Mouse (Mus musculus): Measurements from ENCODE around the gene Rab42. TPM values are rescaled to one million over a fixed set of nuclear protein-coding genes. Genes with fewer than 3 reads are reported as not detected.

The Rab42 gene
- polyA plus RNA-seq, 1 experiment: 0.30 TPM

DNA sequence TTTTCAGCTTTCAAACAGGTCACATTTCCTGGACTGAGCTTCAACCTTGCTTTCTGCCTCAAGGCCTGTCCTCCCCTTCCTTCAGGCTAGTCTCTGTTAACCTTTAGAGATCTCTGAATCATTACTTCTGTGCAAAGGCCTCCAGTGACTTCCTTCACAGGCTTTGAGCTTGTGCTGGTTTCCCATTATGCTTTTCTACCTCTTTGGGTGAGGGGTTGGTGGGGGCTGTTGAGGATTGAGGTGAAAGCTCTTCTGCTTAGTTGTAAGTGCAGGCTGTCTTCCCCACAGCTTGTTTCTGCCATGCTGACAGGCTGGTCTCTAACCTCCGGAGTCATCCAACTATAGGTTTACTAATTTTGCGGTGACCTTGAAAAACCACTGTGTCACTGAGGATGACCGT lies 46.8 kb downstream of the Rab42 start:
- TF ChIP-seq POLR2AphosphoS2 (IDR thresholded peaks at IDR 0.05; ENCODE audit: insufficient read length, low read depth): no peak
- TF ChIP-seq SRF (IDR thresholded peaks at IDR 0.05; ENCODE audit: control insufficient read depth, insufficient read length, low read depth): no peak
- TF ChIP-seq E2F4 (IDR thresholded peaks at IDR 0.05; ENCODE audit: insufficient read depth): no peak
- TF ChIP-seq POLR2A (IDR thresholded peaks at IDR 0.05; ENCODE audit: insufficient read length, low read depth): no peak
- TF ChIP-seq MYOG (IDR thresholded peaks at IDR 0.05; ENCODE audit: control insufficient read depth in 1 of 3, insufficient read depth in 1 of 3, insufficient read length in 2 of 3, low read depth in 2 of 3): no peak
- no peak for TF ChIP-seq MYOD1 (IDR thresholded peaks at IDR 0.05; ENCODE audit: control insufficient read depth in 1 of 3, insufficient read length in 2 of 3, low read depth in 2 of 3)
- TF ChIP-seq REST (IDR thresholded peaks at IDR 0.05; ENCODE audit: insufficient read depth, insufficient read length): no peak
- no peak for TF ChIP-seq TCF3 (IDR thresholded peaks at IDR 0.05; ENCODE audit: insufficient read length, low read depth)
- TF ChIP-seq MAX (IDR thresholded peaks at IDR 0.05; ENCODE audit: low read depth): no peak
- no peak for TF ChIP-seq CEBPB (IDR thresholded peaks at IDR 0.05; ENCODE audit: insufficient read depth, poor library complexity, severe bottlenecking)
- no peak for TF ChIP-seq USF1 (IDR thresholded peaks at IDR 0.05; ENCODE audit: low read depth)
- TF ChIP-seq TCF12 (IDR thresholded peaks at IDR 0.05; ENCODE audit: insufficient read depth, poor library complexity, severe bottlenecking): no peak
- no peak overlapping the region for H3K4me2 ChIP-seq (ENCODE audit: low read depth)
- peaks cover 5% of the 10 kb centered on the region for H3K36me3 ChIP-seq (ENCODE audit: control insufficient read depth, insufficient read depth)
- H3K4me3 ChIP-seq: no peak overlapping the region
- no peak overlapping the region for H3ac ChIP-seq (ENCODE audit: control insufficient read depth, insufficient read length)
- H3K79me2 ChIP-seq (ENCODE audit: control insufficient read depth, insufficient read depth): peaks cover 69% of the 10 kb centered on the region
- H3K27me3 ChIP-seq (ENCODE audit: control insufficient read depth, insufficient read depth, insufficient read length): no peaks in the 10 kb centered on the region

DNA sequence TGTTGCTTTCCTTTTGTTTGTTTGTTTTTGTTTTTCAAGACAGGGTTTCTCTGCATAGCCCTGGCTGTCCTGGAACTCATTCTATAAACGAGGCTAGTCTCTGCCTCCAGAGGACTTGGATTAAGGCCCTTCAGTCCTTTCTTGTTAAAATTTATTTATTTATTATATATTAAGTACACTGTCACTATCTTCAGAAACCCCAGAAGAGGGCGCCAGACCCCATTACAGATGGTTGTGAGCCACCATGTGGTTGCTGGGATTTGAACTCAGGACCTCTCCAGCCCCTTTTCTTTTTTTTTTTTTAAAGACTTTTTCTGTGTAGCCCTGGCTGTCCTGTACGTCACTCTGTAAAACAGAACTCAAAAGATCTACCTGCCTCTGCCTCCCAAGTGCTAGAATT lies 48.2 kb downstream of the Rab42 start:
- Histone ChIP-seq H3K4me2 (ENCODE audit: low read depth) (no peak overlapping the region), H3K79me2 (ENCODE audit: control insufficient read depth, insufficient read depth) (peaks cover 60% of the 10 kb centered on the region), H3K4me3 (no peak overlapping the region), H3ac (ENCODE audit: control insufficient read depth, insufficient read length) (no peak overlapping the region), H3K36me3 (ENCODE audit: control insufficient read depth, insufficient read depth) (peaks cover 13% of the 10 kb centered on the region), H3K27me3 (ENCODE audit: control insufficient read depth, insufficient read depth, insufficient read length) (no peaks in the 10 kb centered on the region)
- TF ChIP-seq MYOG (IDR thresholded peaks at IDR 0.05; ENCODE audit: control insufficient read depth in 1 of 3, insufficient read depth in 1 of 3, insufficient read length in 2 of 3, low read depth in 2 of 3): no peak
- TF ChIP-seq CEBPB (IDR thresholded peaks at IDR 0.05; ENCODE audit: insufficient read depth, poor library complexity, severe bottlenecking): no peak
- TF ChIP-seq USF1 (IDR thresholded peaks at IDR 0.05; ENCODE audit: low read depth): no peak

DNA sequence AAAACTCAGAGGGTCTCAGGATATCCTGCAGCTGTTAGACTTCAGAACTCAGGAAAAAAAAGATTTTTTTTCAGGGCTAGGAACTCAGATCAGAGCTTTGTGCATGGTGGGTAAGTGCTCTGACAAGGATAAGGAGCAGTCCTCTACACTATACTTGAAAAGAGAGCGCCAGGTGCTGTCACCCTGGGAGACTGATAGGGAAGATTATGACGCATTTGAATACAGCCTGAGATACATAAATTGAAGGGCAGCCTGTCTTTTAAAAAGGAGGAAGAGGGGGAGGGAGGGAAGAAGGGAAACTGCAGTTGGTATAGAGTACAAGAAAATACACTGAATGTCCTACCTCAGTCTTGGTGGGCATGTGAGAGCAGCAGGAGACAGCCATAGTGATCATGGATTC lies 49.6 kb downstream of the Rab42 start:
- no peaks in the 10 kb centered on the region for H3K27me3 ChIP-seq (ENCODE audit: control insufficient read depth, insufficient read depth, insufficient read length)
- peaks cover 46% of the 10 kb centered on the region for H3K79me2 ChIP-seq (ENCODE audit: control insufficient read depth, insufficient read depth)
- H3K4me2 ChIP-seq (ENCODE audit: low read depth): no peak overlapping the region
- TF ChIP-seq POLR2AphosphoS2 (IDR thresholded peaks at IDR 0.05; ENCODE audit: insufficient read length, low read depth) (no peak), E2F4 (IDR thresholded peaks at IDR 0.05; ENCODE audit: insufficient read depth) (no peak), TCF12 (IDR thresholded peaks at IDR 0.05; ENCODE audit: insufficient read depth, poor library complexity, severe bottlenecking) (no peak)
- H3K36me3 ChIP-seq (ENCODE audit: control insufficient read depth, insufficient read depth): peaks cover 21% of the 10 kb centered on the region
- no peak overlapping the region for H3K4me3 ChIP-seq
- H3ac ChIP-seq (ENCODE audit: control insufficient read depth, insufficient read length): no peak overlapping the region

DNA sequence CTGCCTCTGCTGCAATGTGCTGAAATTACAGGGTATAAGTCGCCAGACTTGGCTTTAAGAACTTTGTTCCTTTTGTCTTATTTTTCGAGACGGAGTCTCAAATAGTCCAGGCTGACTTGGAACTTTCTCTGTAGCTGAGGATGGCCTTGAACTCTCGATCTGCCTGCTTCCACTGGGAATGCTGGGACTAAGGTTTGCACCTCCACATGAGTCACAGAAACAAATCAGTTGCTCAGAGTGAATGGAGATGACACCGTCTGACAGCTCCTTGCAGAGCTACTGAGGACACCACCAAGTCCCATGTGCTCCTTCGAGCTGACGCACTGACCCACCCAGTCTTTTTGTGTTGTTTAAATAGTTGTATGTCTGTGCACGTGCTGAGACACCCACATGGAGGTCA lies 50.1 kb downstream of the Rab42 start:
- no peak overlapping the region for H3ac ChIP-seq (ENCODE audit: control insufficient read depth, insufficient read length)
- no peaks in the 10 kb centered on the region for H3K27me3 ChIP-seq (ENCODE audit: control insufficient read depth, insufficient read depth, insufficient read length)
- H3K4me3 ChIP-seq: no peak overlapping the region
- TF ChIP-seq TCF3 (IDR thresholded peaks at IDR 0.05; ENCODE audit: insufficient read length, low read depth): no peak
- no peak for TF ChIP-seq MYOG (IDR thresholded peaks at IDR 0.05; ENCODE audit: control insufficient read depth in 1 of 3, insufficient read depth in 1 of 3, insufficient read length in 2 of 3, low read depth in 2 of 3)
- no peak for TF ChIP-seq TCF12 (IDR thresholded peaks at IDR 0.05; ENCODE audit: insufficient read depth, poor library complexity, severe bottlenecking)
- TF ChIP-seq E2F4 (IDR thresholded peaks at IDR 0.05; ENCODE audit: insufficient read depth): no peak
- no peak for TF ChIP-seq CEBPB (IDR thresholded peaks at IDR 0.05; ENCODE audit: insufficient read depth, poor library complexity, severe bottlenecking)
- no peak for TF ChIP-seq MAX (IDR thresholded peaks at IDR 0.05; ENCODE audit: low read depth)
- no peak for TF ChIP-seq MYOD1 (IDR thresholded peaks at IDR 0.05; ENCODE audit: control insufficient read depth in 1 of 3, insufficient read length in 2 of 3, low read depth in 2 of 3)
- no peak for TF ChIP-seq POLR2A (IDR thresholded peaks at IDR 0.05; ENCODE audit: insufficient read length, low read depth)
- TF ChIP-seq SRF (IDR thresholded peaks at IDR 0.05; ENCODE audit: control insufficient read depth, insufficient read length, low read depth): no peak
- no peak for TF ChIP-seq USF1 (IDR thresholded peaks at IDR 0.05; ENCODE audit: low read depth)
- TF ChIP-seq REST (IDR thresholded peaks at IDR 0.05; ENCODE audit: insufficient read depth, insufficient read length): no peak
- no peak for TF ChIP-seq POLR2AphosphoS2 (IDR thresholded peaks at IDR 0.05; ENCODE audit: insufficient read length, low read depth)
- peaks cover 21% of the 10 kb centered on the region for H3K36me3 ChIP-seq (ENCODE audit: control insufficient read depth, insufficient read depth)
- peaks cover 42% of the 10 kb centered on the region for H3K79me2 ChIP-seq (ENCODE audit: control insufficient read depth, insufficient read depth)
- H3K4me2 ChIP-seq (ENCODE audit: low read depth): no peak overlapping the region

Other genes with a start within 250 kb of the Rab42 start
- 0.02 TPM for gene Gm10300, start 228.7 kb downstream of the Rab42 start, polyA plus RNA-seq (2012; fragmentation: generic; extraction: Trizol)
- 4.8 TPM for gene Epb41, start 228.1 kb downstream of the Rab42 start, polyA plus RNA-seq (2012; fragmentation: generic; extraction: Trizol)
- gene Oprd1, start 158.9 kb downstream of the Rab42 start, polyA plus RNA-seq (2012; fragmentation: generic; extraction: Trizol): not detected
- gene Ythdf2, start 91.1 kb downstream of the Rab42 start, polyA plus RNA-seq (2012; fragmentation: generic; extraction: Trizol): 20.7 TPM
- 11.7 TPM for gene Gmeb1, start 41.8 kb downstream of the Rab42 start, polyA plus RNA-seq (2012; fragmentation: generic; extraction: Trizol)
- 26.6 TPM for gene Taf12, start 29.0 kb downstream of the Rab42 start, polyA plus RNA-seq (2012; fragmentation: generic; extraction: Trizol)
- 51.6 TPM for gene Trnau1ap, start 26.2 kb upstream of the Rab42 start, polyA plus RNA-seq (2012; fragmentation: generic; extraction: Trizol)
- gene Rcc1, start 50.2 kb upstream of the Rab42 start, polyA plus RNA-seq (2012; fragmentation: generic; extraction: Trizol): 33.2 TPM
- gene Phactr4, start 119.1 kb upstream of the Rab42 start, polyA plus RNA-seq (2012; fragmentation: generic; extraction: Trizol): 15.8 TPM
- gene Med18, start 160.5 kb upstream of the Rab42 start, polyA plus RNA-seq (2012; fragmentation: generic; extraction: Trizol): 5.3 TPM
- gene Sesn2, start 207.1 kb upstream of the Rab42 start, polyA plus RNA-seq (2012; fragmentation: generic; extraction: Trizol): 71.5 TPM
- 477 TPM for gene Atpif1, start 230.3 kb upstream of the Rab42 start, polyA plus RNA-seq (2012; fragmentation: generic; extraction: Trizol)
- 95.1 TPM for gene Dnajc8, start 232.2 kb upstream of the Rab42 start, polyA plus RNA-seq (2012; fragmentation: generic; extraction: Trizol)